In the genomic region with DNA sequence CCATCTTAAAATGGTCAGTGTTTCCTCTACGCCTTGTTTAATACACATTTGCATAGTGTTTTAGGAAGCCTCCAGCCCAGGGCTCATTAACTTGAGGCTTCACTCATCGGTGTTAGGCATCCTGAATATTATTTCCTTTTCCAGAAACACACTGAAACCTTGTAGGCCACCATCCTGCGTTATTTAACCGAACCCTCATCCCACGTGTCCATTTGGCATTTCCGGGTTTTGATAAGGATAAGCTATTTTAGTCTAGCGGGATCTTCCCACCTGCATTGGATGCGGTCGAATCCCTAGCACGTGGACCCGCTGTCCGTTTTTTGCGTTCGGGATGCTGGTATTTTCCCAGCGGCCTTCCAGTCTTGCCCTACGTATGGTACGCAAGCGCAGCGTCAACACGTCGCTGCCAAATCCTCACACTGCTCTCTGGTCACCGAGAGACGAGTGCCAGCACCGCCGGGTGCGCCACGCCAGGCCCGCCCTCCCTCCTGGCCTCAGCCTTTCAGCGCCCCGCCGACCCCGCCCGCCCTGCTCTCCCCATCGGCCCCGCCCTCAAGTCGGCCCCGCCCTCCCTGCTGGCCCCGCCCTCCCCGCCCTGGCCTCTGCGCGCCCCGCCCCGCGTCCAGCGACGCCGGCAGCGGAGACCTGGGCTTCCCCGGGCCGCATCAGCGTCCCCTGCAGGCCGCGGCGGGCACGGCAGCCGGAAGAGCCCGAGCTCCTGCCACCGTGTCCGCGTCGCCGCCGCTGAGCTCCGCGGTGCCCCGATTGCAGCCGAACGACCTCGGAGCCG, we compare ENCODE assay signal across 8 mouse cellular contexts. TPM values are rescaled to one million over a fixed set of nuclear protein-coding genes. Genes with fewer than 3 reads are reported as not detected.
DNase-seq lines count a peak whose midpoint lies in the region; ATAC-seq and TF ChIP-seq lines count a peak whose summit lies in the region.

A gene (plus strand): TSS at position 340 of the 790 bp plus-strand sequence.

- peak; percentile 96 for DNase-seq in 416B (ENCODE audit: low read depth)
- peak; percentile 90 for DNase-seq in heart, adult 8-10 months (ENCODE audit: low spot score)
- DNase-seq in monocyte, adult 2 months (ENCODE audit: low read depth in 1 of 2, low spot score in 2 of 2): peak; percentile 74 to 86
- peak; percentile 94 for DNase-seq in spleen, postnatal 36 days (ENCODE audit: low spot score in 2 of 2)

- WGBS in bone marrow, adult 2 months: 0% methylated on average over 65 of the region's 70 CpGs
- 1% methylated on average over 38 of the region's 70 CpGs for WGBS in embryonic facial prominence, embryonic 15.5 days
- WGBS in kidney, embryonic 14.5 days: under 1% methylated on average over 61 of the region's 70 CpGs
- under 1% methylated on average over 42 of the region's 70 CpGs for WGBS in limb, embryonic 15.5 days

- peak within 1 kb of the TSS; percentile 68 for H3K4me2 ChIP-seq in embryonic facial prominence, embryonic 15.5 days (replicated peaks)
- peak within 1 kb of the TSS; percentile 66 for H3K4me2 ChIP-seq in kidney, embryonic 14.5 days (replicated peaks; ENCODE audit: low read depth, low read length)
- H3K4me2 ChIP-seq in limb, embryonic 15.5 days: peak within 1 kb of the TSS; percentile 59

- TF ChIP-seq CTCF in bone marrow, adult 2 months (IDR thresholded peaks at IDR 0.05; ENCODE audit: control insufficient read depth, insufficient read depth, low read length): peak; percentile 69

- H3K27ac ChIP-seq in bone marrow, adult 2 months (ENCODE audit: control insufficient read depth, insufficient read depth, low read depth, low read length, poor library complexity): peak within 1 kb of the TSS; percentile 98
- peak within 1 kb of the TSS; percentile 97 for H3K27ac ChIP-seq in embryonic facial prominence, embryonic 15.5 days (replicated peaks)
- H3K27ac ChIP-seq in kidney, embryonic 14.5 days (ENCODE audit: low read depth, low read length): peak within 1 kb of the TSS; percentile 96
- peak within 1 kb of the TSS; percentile 96 for H3K27ac ChIP-seq in limb, embryonic 15.5 days

- H3K36me3 ChIP-seq in embryonic facial prominence, embryonic 15.5 days: no peaks in the 10 kb centered on the region
- no peaks in the 10 kb centered on the region; the same call in 1 of the 2 replicates for H3K36me3 ChIP-seq in kidney, embryonic 14.5 days (ENCODE audit: control insufficient read depth, insufficient read depth, low read length)
- no peaks in the 10 kb centered on the region for H3K36me3 ChIP-seq in limb, embryonic 15.5 days

- H3K9me3 ChIP-seq in embryonic facial prominence, embryonic 15.5 days (replicated peaks): no peaks in the 10 kb centered on the region
- H3K9me3 ChIP-seq in kidney, embryonic 14.5 days (ENCODE audit: control insufficient read depth, low read length): no peaks in the 10 kb centered on the region
- no peaks in the 10 kb centered on the region for H3K9me3 ChIP-seq in limb, embryonic 15.5 days

- H3K9ac ChIP-seq in embryonic facial prominence, embryonic 15.5 days: peak within 1 kb of the TSS; percentile 100
- peak within 1 kb of the TSS; percentile 100 for H3K9ac ChIP-seq in kidney, embryonic 14.5 days (ENCODE audit: low read depth, low read length)
- peak within 1 kb of the TSS; percentile 99 for H3K9ac ChIP-seq in limb, embryonic 15.5 days

- peaks cover 13% of the 10 kb centered on the region for H3K4me1 ChIP-seq in bone marrow, adult 2 months (ENCODE audit: control insufficient read depth, insufficient read depth, low read length)
- H3K4me1 ChIP-seq in embryonic facial prominence, embryonic 15.5 days: peaks cover 56% of the 10 kb centered on the region
- H3K4me1 ChIP-seq in kidney, embryonic 14.5 days (ENCODE audit: control insufficient read depth, insufficient read depth, low read length): peaks cover 36% of the 10 kb centered on the region
- H3K4me1 ChIP-seq in limb, embryonic 15.5 days: peaks cover 49% of the 10 kb centered on the region

- H3K27me3 ChIP-seq in embryonic facial prominence, embryonic 15.5 days: no peaks in the 10 kb centered on the region
- no peaks in the 10 kb centered on the region for H3K27me3 ChIP-seq in kidney, embryonic 14.5 days (ENCODE audit: control insufficient read depth, insufficient read depth, low read length)
- H3K27me3 ChIP-seq in limb, embryonic 15.5 days: no peaks in the 10 kb centered on the region

- peak; percentile 89 for ATAC-seq in embryonic facial prominence, embryonic 15.5 days (ENCODE audit: insufficient number of reproducible peaks, low FRiP score, low TSS enrichment, low read depth)
- peak; percentile 91 for ATAC-seq in kidney, embryonic 14.5 days (ENCODE audit: low FRiP score, low TSS enrichment)
- peak; percentile 90 for ATAC-seq in limb, embryonic 15.5 days (ENCODE audit: insufficient number of reproducible peaks, low FRiP score, low TSS enrichment, low read depth)

- peak within 1 kb of the TSS; percentile 96 for H3K4me3 ChIP-seq in bone marrow, adult 2 months (replicated peaks; ENCODE audit: control insufficient read depth, low read depth, low read length)
- H3K4me3 ChIP-seq in embryonic facial prominence, embryonic 15.5 days (replicated peaks): peak within 1 kb of the TSS; percentile 97
- peak within 1 kb of the TSS; percentile 97 for H3K4me3 ChIP-seq in kidney, embryonic 14.5 days (ENCODE audit: low read length)
- H3K4me3 ChIP-seq in limb, embryonic 15.5 days: peak within 1 kb of the TSS; percentile 97

- TF ChIP-seq POLR2A in bone marrow, adult 2 months (IDR thresholded peaks at IDR 0.05; ENCODE audit: borderline replicate concordance, control insufficient read depth, low read depth, low read length): peak; percentile 89

RNA-seq across cellular contexts. Expression of the gene that starts here (rescaled TPM):
- 5.0 and 14.4 TPM in 2 replicates for polyA plus RNA-seq in bone marrow, adult 2 months (2011; ENCODE audit: insufficient read depth, insufficient read length, low replicate concordance, missing spikeins)
- polyA plus RNA-seq in embryonic facial prominence, embryonic 15.5 days (2015; fragmentation: Nextera tagmentation; extraction: Ambion mirVana): 15.3 and 16.3 TPM in 2 replicates
- 10 to 100 TPM in 3 of 4 experiments, 1 to 10 TPM in 1; 9.8 to 11.6 (median 10.8) TPM for total RNA-seq in heart, adult 8-10 months (2022)
- 13.5 and 18.1 TPM in 2 replicates for polyA plus RNA-seq in kidney, embryonic 14.5 days (2014; fragmentation: Nextera tagmentation; extraction: Ambion mirVana)
- 13.3 and 17.4 TPM in 2 replicates for polyA plus RNA-seq in limb, embryonic 15.5 days (2015; fragmentation: Nextera tagmentation; extraction: Ambion mirVana)

Comparison
In these comparisons a context has a peak if more than half of its experiments do, and no peak if none do; other contexts are left out.
1. Peak in every context shown above with its lines: DNase-seq, ATAC-seq, H3K4me3 ChIP-seq and H3K27ac ChIP-seq.